Mouse (Mus musculus): Measurements from ENCODE around the gene Glra1. TPM values are rescaled to one million over a fixed set of nuclear protein-coding genes. Genes with fewer than 3 reads are reported as not detected.

The Glra1 gene
- polyA plus RNA-seq, 1 experiment from 2014 or later = not detected

DNA sequence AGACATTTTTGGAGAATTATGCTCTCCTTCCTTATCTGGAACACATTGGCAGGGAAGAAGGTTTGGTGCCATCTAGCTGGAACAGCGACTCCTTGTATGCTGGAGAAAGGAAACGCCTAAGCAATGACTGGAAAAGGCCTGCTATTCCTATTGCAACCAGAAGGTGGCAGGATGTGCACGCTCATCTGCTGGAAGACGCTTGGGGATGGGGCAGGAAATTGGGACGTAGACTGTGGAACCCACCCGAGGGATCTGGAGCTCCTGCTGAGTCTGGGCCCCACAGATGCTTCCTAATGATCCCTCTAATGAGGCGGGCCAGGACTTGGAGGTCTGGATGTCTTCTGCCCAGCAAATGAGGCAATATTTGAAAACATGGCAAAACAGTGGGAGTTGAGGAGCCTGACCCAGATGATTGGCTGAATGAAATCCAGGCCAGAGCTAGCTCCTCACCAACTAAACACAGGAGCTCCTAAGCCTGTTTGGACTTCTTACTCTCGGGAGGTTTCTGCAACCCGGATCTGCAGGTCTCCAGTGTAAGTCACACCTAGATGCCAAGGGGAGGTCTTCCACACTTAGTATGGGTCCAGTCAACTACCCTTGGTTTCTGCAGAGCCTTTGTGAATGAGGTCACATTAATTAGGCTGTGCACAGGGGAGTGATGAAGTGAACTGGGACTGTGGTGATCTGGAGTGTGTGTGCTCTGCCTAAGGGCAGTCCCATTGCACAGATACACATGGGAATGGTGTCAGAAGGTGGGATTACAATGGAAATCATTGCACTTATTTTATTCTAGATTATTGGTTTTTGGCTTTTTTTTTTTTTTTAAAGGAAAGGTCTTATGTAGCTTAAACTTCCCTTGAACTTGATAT is 89.0 kb downstream of the Glra1 start:
- peak; percentile 45 for DNase-seq (ENCODE audit: low spot score)

DNA sequence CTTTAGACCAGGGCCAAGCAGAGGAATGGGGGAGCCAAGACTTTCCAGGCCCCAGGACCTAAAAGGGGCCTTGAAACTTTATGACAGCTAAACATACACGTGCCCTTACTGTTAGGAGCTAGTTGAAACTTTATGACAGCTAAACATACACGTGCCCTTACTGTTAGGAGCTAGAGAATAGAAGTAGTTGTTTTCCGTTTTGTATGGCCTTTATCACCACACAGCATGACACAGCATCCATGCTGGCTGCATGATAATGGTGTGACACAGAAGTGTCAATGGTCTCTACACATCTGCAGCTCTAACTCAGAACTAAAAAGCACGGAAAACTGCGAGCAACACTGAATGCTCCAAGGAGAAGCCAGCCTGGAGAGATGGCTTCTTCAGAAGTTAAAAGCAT is 90.3 kb downstream of the Glra1 start:
- no peak for DNase-seq (ENCODE audit: low spot score)

DNA sequence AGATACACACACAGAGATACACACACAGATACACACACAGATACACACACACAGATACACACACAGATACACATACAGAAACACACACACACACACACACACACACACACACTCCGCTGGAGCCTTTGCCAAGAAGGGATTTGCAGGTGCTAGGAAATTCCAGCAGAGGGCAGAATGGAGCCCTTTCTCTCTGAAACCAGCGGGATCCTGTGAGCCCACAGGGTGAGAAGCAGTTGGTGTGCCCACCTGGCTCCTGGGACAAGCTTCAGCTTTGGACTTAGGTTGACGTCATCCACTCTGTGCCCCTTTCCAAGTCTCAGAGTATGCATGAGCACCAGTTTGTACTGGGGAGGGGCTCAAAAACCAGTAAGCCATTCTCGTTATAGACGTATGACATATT is 96.6 kb downstream of the Glra1 start:
- peak; percentile 15 for DNase-seq (ENCODE audit: low spot score)

DNA sequence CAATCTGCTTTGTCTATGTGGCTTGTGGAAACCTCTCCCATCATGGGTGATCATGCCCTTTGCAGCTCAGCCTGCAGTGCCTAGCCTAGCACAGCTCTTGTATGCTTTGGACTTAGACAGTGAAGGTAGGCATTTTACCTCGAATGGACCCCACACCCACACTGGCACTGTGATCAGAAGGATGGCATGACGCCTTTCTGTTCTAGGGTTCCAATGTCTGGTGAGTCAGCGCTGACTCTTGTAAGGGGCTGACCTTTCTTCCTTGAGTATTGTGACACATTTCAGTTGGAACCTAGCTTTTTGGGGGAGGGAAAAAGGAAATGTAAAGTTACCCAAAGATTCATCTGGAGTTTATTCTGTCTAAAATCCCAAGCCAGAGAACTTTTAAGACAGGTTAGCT is 102.5 kb downstream of the Glra1 start:
- no peak for DNase-seq (ENCODE audit: low spot score)

DNA sequence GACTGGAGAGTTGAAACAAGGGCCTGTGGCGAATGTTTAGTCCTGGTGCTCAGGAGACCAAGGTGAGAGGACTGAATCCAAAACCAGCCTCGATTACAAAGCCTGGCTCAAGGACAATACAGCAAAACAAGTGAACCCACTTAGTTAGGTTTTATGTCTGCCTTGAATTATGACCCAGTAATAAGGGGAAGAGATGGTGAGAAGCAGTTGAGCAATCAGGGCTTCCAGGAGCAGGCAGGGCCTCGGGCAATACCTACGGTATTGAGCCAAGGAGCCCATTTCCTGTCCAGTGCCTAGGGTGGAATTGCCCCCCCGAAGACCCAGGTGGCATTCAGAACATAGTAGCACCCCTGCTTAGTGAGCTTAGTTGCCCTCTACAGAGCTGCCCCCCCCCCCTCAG is 105.1 kb downstream of the Glra1 start:
- DNase-seq (ENCODE audit: low spot score) = no peak

DNA sequence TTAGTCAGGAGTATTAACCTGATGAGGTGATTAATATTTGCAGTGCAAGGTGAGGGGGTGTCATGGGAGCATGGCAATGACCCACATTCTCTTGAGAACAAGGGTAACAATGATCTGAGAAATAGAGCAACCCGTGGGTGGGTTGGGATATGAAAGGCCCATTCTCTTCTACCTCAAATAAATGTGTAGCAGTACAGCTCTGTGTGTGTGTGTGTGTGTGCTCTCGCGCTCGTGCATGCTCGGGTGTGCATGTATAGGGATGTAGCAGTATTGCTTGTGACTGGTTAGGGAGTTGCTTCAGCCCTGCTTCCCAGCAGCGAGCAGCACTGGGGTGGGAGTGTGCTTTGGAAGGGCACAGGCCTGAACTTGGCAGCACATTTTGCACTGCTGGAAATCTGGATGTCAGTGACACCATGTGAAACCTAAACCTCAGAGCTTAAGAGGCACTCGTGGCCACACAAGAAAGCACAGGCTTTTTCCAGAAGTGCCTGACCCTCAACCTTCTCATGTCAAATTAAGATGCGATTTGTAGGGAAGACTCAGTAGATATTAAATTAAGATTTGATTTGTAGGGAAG is 106.0 kb downstream of the Glra1 start:
- no peak for DNase-seq (ENCODE audit: low spot score)

DNA sequence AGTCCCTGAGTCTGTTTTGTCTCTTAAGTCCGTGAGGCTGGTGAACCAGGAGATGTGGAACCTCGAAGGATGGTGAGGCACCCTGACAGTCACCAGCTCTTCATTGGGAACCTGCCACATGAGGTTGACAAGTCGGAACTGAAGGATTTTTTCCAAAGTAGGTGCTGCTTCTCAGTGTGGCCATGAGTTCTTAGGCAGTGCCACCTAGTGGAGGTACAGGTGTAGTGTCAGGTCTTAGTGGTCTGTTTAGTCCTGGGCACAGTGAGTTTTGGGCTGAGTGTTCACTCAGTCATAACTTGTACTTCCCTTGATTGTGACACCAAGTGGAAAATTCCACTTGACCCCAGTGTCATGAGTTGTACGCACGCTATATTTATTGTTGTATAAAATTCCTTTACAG is 110.1 kb downstream of the Glra1 start:
- peak; percentile 54 for DNase-seq (ENCODE audit: low spot score)

DNA sequence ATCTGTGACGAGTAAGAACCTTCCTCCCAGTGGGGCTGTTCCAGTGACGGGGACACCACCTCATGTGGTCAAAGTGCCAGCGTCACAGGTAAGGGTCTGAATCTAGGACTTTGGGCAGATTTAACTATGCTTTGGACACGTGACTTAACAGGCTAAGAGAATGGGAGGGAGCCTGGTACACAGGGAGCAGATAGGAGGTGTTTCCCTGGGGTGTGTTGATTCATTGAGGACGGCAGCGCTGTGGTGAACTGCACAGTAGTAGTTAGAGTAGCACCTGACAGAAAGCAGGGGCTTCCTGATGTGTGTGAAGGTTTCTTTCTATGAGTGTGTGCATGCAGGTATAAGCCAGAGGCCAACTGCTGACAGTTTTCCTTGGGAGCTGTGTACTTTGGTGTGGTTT is 111.8 kb downstream of the Glra1 start:
- no peak for DNase-seq (ENCODE audit: low spot score)

DNA sequence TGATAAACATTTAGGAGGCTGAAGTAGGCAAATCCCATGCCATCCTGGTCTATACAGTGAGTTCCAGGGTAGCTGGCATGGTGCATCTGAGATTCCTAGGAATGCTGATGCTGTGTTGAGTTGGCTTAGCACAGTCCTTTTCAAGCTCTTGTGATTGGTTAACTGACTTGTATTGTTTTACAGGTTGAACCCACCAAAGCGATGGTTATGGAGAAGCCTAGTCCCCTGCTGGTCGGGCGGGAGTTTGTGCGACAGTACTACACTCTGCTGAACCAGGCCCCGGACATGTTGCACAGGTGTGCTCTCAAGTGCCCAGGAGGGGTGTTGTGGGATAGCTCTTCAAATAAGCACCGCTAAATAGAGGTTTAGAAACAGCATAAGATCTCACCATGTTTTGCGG is 122.6 kb downstream of the Glra1 start:
- DNase-seq (ENCODE audit: low spot score) = no peak

DNA sequence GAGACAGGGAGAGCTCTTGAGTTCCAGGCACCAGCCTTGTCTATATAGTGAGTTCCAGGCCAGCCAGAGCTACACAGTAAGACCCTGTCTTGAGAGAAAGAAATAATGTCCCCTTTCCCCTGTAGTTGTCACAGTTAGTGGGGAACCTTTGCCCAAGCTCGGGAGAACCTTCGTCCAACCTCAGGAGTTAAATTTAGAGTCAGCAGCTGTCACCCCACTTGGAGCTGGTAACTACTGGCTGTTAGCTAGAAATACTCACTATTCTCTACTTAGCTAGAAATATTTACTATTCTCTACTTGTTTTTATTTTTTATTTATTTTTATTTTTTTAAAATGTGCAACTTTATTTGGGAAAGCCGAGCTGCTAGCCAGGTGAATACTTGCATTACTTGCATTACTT is 134.8 kb downstream of the Glra1 start:
- DNase-seq (ENCODE audit: low spot score) = no peak

DNA sequence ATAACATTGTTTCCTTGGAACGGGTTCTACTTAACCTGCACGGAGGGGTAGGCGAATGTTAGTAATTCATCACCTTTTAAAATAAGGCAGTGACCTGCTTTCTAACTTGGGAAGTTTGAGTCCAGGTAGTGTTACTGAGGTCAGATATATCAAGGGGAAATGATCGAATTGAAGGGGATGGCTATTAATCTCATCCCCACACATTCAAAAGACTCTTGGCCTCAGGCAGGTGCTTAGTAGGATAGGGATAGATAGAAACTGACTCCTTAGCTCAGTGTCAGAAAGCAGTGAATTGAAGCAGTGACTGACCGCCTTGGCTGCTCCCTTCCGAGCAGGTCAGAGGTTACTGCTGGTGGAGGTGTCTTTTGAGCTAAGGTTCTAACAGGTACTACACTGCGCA is 136.5 kb downstream of the Glra1 start:
- DNase-seq (ENCODE audit: low spot score) = no peak

DNA sequence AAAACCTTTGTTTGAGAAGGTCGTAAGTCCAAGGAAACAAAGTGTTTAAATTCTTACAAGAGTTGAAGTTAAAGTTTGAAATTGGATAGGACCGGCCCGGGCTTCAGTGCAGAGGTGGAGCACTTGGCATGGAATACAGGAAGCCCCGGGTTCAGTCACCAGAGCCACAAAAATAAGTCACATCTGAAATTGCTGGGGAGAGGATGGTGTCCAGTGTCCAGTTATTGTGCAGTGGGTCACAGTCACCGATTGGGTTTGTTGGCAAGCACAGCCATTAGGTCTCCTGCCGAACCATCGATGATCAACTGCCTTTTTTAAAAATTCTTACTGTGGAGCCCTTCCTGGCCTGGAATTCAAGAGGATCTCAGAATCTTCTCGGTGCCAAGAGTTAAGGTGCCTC is 137.2 kb downstream of the Glra1 start:
- DNase-seq (ENCODE audit: low spot score) = no peak

DNA sequence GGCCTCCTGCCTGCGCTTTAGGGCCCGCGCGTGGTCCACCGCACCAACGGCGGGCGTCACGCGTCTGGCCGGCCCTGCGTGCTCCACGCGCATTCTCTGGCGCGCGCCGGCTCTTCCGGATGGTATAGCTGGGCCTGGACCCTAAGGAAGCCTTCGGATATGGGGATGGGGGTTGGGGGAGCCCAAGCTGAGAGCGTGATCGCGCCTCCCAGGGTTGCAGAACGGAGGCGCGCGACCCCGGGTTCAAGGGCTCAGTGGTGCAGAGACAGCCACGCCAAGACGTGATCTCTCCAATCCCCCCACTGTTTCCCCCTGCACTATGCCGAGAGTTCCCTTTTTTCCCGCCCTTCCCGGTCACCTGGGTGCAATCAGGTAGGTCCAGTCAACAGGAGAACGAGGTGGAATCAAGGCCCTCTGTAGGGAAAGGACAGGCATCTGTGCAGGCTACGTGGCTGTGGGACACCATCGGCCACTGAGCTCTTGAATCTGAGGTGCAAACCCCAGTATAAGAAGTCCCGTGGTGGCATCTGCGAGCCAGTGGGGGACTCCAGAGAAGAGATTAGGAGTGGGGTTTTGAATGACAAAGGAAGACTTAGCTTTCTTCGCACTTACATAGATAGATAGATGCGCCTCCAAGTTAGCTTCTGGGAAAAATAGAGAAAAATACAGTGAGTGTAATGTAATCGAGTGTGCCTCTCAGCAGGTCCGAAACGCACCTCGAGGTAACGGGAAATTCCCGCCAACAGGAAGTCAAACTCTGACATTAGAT is 137.9 kb downstream of the Glra1 start:
- peak; percentile 14 for DNase-seq (ENCODE audit: low spot score)

DNA sequence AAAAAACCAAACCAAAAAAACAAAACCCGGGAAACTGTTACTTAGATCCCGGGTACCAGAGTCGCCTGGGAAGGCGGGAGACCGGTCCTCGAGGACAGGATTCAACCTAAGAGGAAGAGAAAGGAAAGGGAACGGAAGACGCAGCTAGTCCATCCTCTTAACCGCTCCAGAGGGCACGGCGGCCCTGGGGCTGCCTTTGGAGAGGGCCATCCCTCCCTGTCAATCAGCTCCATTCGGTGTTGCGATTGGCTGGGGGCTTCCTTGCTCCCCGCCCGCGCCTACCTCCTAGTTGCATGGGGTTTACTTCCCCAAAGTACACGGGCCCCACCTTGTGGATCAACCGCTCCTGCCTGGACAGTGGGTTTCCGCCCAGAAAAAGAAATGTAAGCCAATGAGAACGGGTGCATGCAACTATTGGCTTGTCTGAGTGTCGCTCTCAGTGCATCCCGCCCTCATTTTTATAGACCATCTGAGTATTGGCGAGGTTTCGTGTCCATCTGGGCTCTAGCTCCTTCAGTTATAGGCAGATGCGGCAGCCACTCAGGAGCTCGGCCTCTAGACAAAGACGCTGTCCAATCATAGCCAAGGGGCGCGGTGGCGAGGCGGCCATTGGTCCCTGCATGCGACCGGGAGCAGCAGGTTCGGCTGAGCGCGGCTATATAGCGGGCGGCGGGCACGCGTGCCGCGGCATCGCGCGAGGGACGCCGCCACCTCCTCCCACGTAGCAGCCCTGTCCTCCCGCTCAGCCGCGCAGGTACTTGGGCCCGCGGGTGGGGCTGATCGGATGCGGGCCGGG is 138.8 kb downstream of the Glra1 start, which contains the start of gene G3bp1:
G3bp1 (plus strand) TSS at position 638 of the 796 bp plus-strand sequence.
- DNase-seq (ENCODE audit: low spot score) = peak; percentile 100

DNA sequence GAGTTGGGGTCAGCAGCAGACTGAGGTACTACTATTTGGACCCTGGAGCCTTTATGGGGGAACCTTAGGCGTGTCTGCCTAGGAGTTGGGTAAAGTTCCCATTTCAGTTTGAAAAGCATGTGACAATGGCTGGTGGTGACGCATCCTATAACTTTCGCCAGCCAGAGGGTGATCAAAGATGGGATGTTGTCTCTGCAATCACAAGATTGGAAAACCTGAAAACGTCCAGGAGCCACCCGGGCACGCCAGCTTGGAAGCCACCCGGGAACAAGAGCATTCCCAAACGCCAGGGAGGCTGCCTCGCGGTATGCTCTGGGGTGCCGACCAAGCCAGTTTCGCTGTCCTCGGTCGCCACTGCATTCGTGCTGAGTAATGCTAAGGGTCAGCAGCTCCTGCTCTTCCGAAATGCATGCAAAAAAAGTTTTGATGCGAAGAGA is 139.4 kb downstream of the Glra1 start:
- DNase-seq (ENCODE audit: low spot score) = no peak

DNA sequence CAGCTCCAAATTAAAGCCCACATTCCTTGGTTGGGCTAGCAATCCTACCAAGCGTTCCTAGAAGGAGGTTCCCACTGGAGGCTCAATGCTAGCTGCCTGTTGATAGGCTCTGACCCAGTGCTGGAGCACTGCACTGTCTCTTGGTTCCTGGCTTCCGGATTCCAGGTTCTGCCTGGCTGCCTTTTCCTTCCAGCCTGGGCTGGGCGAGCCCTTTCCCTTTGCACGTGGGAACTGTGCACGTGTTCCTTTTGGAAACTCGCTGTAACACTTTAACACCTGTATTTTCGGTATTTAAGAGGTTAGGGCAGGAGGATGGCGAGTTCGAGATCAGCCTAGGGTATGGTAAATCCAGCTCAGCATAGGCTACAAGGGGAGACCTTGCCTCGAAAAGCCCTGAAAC is 140.0 kb downstream of the Glra1 start:
- no peak for DNase-seq (ENCODE audit: low spot score)

DNA sequence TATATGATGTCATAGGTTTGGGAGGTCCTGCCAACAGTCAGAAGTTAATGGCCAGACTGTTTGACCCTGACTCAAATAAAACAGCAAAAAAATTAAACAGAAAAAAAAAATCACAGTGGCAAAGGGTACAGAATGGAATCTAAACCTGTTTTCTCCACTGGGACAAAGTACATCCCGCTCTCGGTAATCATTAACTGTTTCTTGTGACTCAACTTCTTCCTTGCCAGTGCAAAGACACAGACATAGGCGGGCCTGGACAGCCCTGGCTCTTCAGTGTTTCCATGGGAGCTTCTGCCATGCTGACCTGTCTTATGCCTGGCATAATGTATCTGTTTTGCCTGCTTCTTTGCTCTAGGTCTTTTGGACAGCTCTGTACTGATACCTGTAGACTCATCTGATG is 142.8 kb downstream of the Glra1 start:
- DNase-seq (ENCODE audit: low spot score) = no peak

DNA sequence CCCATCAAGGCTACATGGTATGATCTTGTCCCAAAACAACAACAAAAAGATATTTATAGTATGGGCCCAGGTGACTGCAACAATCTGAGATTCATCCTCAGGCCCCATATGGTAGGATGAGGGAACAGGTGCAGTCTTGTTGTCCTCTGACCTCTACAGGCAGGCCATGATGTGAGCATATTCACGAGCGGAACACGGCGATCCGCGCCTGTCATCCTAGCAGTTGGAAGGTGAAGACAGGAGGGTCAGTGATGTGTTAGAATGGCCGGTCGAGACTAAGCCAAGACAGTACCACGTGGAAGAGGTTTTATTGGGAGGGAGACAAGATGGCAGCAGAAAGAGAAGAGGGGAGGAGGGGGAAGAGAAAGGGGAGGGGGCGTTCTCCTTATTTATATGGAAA is 143.3 kb downstream of the Glra1 start:
- no peak for DNase-seq (ENCODE audit: low spot score)

Measured in thymus, postnatal 0 days (tissue).